Mouse (Mus musculus): Measurements from ENCODE around the gene Mast1. TPM values are rescaled to one million over a fixed set of nuclear protein-coding genes. Genes with fewer than 3 reads are reported as not detected.

Gene Mast1
- polyA plus RNA-seq, 1 experiment from 2014 or later = 31.6 TPM

DNA sequence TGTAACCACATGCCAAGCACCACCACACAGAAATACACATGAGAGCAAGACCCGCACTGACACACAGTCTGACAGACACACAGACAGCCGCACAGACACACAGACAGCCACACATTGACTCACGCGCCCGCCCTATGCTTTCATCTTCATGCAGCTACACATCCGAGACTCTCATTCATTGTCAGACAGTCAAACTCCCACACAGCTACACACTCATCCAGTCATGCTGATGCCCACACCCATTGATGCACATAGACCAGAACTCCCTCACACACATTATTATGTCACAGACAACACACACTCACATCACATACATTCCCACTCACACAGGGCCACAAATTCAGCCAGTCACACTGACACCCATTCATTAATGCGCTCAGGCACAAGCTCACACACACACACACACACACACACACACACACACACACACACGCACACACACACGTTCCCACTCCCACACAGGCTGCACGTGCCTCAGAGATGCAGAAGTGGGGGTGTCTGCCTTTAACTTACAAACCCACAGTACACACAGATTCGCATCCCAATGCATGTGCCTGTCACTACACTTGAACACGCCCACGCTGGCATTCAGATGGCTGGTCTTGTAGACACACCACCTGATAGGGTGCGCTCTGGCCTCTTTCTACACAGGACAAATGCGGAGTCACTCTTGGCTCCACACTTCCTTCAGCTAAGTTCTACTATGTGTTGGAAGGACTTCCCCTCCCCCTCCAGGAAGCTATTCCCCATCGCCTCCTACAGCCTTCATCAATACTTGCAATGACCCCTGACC, 3.2 kb downstream of the Mast1 start:
- Histone ChIP-seq H3K27me3 (peaks cover 30% of the 10 kb centered on the region), H3K9ac (no peak overlapping the region), H3K4me1 (peaks cover 41% of the 10 kb centered on the region), H3K27ac (no peak overlapping the region), H3K9me3 (replicated peaks) (no peaks in the 10 kb centered on the region), H3K36me3 (ENCODE audit: poor library complexity, severe bottlenecking) (peaks cover 13% of the 10 kb centered on the region), H3K4me3 (peak overlapping the region; percentile 74), H3K4me2 (peak overlapping the region; percentile 80)
- 86% methylated on average over 16 of the region's 16 CpGs for WGBS
- ATAC-seq = no peak

DNA sequence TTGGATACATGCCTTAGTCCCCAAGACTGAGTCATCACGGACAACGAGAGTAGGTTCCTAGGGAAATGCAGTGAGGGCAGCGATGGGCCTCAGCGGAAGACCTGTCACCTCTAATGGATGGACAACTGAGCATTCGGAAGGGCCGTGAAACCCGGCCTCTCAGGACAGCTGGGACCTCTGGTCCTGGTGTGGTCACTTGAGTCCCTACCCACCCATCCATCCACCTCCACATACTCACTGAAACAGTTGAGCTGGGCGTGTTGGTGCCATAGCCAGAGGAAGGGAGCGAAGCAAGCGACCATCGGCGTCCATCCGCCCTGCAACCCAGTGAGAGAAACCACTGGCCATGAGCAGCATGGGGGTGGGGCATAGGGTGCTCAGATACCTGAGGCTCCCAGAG, 6.6 kb downstream of the Mast1 start:
- Histone ChIP-seq H3K9ac (no peak overlapping the region), H3K27me3 (peaks cover 27% of the 10 kb centered on the region)
- WGBS = 91% methylated on average over 13 of the region's 13 CpGs

DNA sequence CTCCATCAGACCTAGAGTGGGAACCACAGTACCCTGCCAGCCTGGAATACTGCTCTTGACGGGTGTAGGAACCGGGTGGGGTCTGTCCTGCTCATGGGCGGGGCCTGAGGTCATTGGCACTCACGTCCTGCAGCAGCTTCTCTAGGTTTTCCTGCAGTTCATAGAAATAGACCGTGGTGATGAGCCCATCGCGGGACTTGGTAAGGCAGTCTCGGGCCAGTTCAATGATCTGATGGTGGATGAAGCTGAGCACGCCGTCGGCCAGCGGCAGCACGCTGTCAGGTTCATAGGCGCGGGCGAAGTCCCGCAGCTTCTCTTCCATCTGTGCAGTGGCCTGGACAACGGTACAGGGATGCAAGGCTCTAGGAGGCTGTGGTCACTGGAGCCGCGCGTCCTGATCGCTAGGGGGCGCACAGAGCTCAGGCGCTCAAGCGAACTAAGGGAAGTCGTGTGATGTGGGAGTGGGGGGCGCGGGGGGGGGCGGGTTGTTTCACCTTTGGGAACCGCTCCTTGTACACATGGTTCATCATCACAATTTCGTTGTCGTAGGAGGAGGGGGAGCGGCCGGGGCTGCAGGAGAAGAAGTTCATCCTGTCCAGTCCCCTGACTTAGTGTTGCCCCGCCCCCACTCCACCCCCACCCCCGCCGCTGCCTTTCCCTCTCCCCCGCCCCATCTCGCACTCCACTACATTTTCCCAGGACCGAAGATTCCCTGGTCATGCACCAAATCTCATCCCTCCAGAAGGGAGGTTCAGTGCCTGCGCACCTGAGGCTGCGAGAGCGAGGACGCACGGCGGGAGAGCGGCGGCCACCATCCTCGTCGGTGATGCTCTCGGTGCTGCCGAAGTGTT, 8.5 kb downstream of the Mast1 start:
- Histone ChIP-seq H3K9ac (peak overlapping the region; percentile 54), H3K4me2 (peak overlapping the region; percentile 66), H3K27ac (no peak overlapping the region), H3K4me3 (peak overlapping the region; percentile 39), H3K9me3 (replicated peaks) (no peaks in the 10 kb centered on the region), H3K36me3 (ENCODE audit: poor library complexity, severe bottlenecking) (peaks cover 52% of the 10 kb centered on the region), H3K27me3 (peaks cover 21% of the 10 kb centered on the region), H3K4me1 (peaks cover 16% of the 10 kb centered on the region)
- peak; percentile 79 for ATAC-seq
- 2% methylated on average over 44 of the region's 52 CpGs for WGBS

More for the DNA sequence above, 6.6 kb downstream of the Mast1 start:
- H3K36me3 ChIP-seq (ENCODE audit: poor library complexity, severe bottlenecking) = peaks cover 36% of the 10 kb centered on the region
- no peak overlapping the region for H3K4me2 ChIP-seq
- H3K4me1 ChIP-seq = peaks cover 36% of the 10 kb centered on the region
- H3K9me3 ChIP-seq (replicated peaks) = no peaks in the 10 kb centered on the region
- H3K4me3 ChIP-seq = no peak overlapping the region
- no peak overlapping the region for H3K27ac ChIP-seq
- ATAC-seq = no peak

DNA sequence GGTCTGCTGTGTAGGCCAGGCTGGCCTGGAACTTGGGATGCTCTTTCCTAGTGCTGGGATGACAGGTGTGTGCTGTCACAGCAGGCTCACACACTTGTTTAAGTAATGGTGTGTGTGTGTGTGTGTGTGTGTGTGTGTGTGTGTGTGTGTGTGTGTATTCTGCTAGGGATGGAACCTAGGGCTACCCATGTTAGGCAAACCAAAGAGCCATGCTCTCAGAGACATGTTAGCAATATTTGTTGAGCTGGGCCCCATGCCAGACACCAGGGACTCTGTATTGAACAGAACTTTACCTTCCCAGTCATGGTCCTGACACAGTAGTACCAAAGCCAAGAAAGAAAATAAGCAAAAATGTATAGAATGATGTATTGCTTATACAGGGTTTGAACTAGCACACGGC, 9.6 kb downstream of the Mast1 start:
- no peak for ATAC-seq
- H3K36me3 ChIP-seq (ENCODE audit: poor library complexity, severe bottlenecking) = peaks cover 59% of the 10 kb centered on the region
- no peaks in the 10 kb centered on the region for H3K9me3 ChIP-seq (replicated peaks)
- H3K27me3 ChIP-seq = peaks cover 21% of the 10 kb centered on the region
- no peak overlapping the region for H3K9ac ChIP-seq
- H3K4me2 ChIP-seq = no peak overlapping the region
- no peak overlapping the region for H3K27ac ChIP-seq
- WGBS = 78% methylated on average over 1 of the region's 1 CpGs
- peaks cover 15% of the 10 kb centered on the region for H3K4me1 ChIP-seq
- no peak overlapping the region for H3K4me3 ChIP-seq

DNA sequence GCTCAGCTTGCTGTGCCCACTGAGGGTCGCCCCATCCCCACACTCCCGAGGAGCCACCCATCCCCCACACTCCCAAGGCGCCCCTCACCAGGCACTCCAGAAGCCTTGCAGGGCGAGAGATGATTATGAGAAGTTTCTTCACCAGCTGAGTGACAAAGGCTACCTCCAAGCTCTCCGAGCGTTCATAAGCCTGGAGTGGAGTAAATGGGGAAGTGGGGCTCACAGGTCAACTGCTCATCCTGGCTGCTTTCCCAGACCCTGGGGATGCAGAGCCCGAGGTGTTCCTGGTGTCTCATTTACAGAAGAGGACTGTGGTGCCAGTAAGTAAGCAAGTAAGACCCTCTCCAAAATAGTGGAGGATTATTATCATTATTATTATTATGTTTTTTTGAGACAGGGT, 11.6 kb downstream of the Mast1 start:
- no peak for ATAC-seq
- H3K27me3 ChIP-seq = peaks cover 18% of the 10 kb centered on the region
- H3K9ac ChIP-seq = no peak overlapping the region
- H3K36me3 ChIP-seq (ENCODE audit: poor library complexity, severe bottlenecking) = peaks cover 72% of the 10 kb centered on the region
- H3K4me1 ChIP-seq = peaks cover 15% of the 10 kb centered on the region
- H3K9me3 ChIP-seq (replicated peaks) = no peaks in the 10 kb centered on the region
- no peak overlapping the region for H3K27ac ChIP-seq
- H3K4me3 ChIP-seq = no peak overlapping the region
- no peak overlapping the region for H3K4me2 ChIP-seq
- 80% methylated on average over 7 of the region's 7 CpGs for WGBS

DNA sequence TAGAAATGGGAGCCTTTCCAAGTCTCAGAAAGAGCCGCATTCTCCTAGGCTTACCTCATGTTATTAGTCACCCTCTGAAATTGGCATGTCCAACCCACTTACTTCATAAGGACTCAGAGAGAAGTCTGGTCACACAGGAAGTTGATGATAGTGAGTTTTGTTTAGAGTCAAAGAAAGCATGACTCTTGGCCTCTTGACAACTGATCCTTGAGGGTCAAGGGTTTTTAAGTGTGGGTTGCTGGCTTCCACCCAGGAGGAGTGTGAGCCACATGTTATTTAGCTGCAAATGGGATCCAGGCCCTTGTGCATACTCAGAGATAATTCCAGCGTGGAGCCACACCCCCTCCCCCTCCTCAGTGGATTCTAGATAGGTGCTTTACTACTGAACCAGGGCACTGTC, 15.6 kb downstream of the Mast1 start:
- Histone ChIP-seq H3K36me3 (ENCODE audit: poor library complexity, severe bottlenecking) (peaks cover 88% of the 10 kb centered on the region), H3K4me1 (no peaks in the 10 kb centered on the region), H3K4me2 (no peak overlapping the region), H3K27me3 (0 out of 2 replicates have a peak, but pooled peaks cover 4% of the 10 kb centered on the region), H3K4me3 (no peak overlapping the region), H3K9me3 (replicated peaks) (no peaks in the 10 kb centered on the region), H3K27ac (no peak overlapping the region), H3K9ac (no peak overlapping the region)
- no peak for ATAC-seq
- 94% methylated on average over 2 of the region's 2 CpGs for WGBS

DNA sequence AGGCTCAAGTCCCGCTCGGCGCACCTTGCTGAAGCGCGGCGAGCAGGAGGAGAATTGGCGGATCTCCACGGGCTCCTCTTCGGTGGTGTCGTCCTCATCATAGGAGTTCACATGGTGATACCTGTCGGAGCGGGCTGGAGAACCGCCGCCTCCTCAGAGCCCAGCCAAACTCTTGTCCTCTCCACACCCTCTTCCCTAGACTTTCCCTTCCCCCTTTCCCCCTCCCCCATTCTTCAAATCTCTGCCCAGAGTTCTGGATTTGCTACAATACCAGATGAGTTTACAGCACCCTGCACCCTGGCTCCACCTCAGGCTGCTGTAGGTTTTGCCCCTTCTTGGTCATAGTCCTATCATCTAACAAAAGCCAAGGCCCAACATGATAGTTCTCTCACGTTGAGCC, 18.5 kb downstream of the Mast1 start:
- ATAC-seq = no peak
- Histone ChIP-seq H3K9me3 (replicated peaks) (no peaks in the 10 kb centered on the region), H3K4me1 (no peaks in the 10 kb centered on the region), H3K9ac (no peak overlapping the region), H3K4me2 (no peak overlapping the region), H3K4me3 (no peak overlapping the region), H3K27ac (no peak overlapping the region), H3K27me3 (peaks cover 27% of the 10 kb centered on the region), H3K36me3 (ENCODE audit: poor library complexity, severe bottlenecking) (peaks cover 92% of the 10 kb centered on the region)
- 90% methylated on average over 15 of the region's 15 CpGs for WGBS

DNA sequence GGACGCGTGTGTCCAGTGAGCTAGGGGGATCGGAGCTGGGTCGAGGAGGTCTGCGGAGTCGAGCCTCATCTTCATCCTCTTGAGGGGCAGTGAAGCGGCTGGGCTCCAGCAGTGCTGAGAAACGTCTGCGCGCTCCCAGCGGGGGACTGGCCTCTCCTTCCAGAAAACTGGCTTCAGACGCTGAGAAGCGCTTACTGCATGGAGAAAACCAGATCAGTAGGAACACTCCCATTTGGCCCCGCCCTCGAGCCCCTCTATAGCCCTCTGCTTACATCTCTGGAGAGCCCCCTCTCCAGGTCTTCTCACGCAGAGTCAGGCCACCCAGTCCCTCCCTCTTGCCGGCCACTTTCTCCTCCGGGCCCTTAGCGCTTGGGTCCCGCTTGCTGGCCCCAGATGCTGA, 19.4 kb downstream of the Mast1 start:
- Histone ChIP-seq H3K4me1 (peaks cover 7% of the 10 kb centered on the region), H3K4me3 (no peak overlapping the region), H3K27me3 (peaks cover 34% of the 10 kb centered on the region), H3K9me3 (replicated peaks) (no peaks in the 10 kb centered on the region), H3K36me3 (ENCODE audit: poor library complexity, severe bottlenecking) (peaks cover 93% of the 10 kb centered on the region), H3K9ac (no peak overlapping the region), H3K4me2 (no peak overlapping the region), H3K27ac (no peak overlapping the region)
- WGBS = 33% methylated on average over 20 of the region's 20 CpGs
- no peak for ATAC-seq

DNA sequence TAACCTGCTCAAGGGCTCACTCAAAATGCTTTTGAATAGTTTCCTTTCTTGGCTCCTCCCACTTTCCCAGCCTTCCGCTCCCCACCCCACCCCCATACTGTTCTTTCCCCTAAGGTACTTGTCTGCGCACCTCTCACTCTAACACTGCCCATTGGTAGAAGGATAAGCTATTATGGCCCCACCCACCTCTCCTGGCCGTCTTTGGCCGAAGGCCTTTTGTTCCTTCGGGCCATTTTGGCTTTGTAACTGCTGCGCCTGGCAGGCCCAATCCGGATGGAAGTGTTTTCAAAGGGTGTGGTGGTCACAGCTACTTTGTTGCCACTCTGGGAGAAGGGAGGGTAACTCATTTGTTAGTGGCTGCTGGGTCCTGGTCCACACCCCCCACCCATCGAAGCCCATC, 21.9 kb downstream of the Mast1 start:
- Histone ChIP-seq H3K27ac (no peak overlapping the region), H3K27me3 (peaks cover 57% of the 10 kb centered on the region), H3K4me2 (no peak overlapping the region), H3K4me3 (no peak overlapping the region), H3K9me3 (replicated peaks) (no peaks in the 10 kb centered on the region), H3K9ac (no peak overlapping the region), H3K4me1 (peaks cover 10% of the 10 kb centered on the region), H3K36me3 (ENCODE audit: poor library complexity, severe bottlenecking) (peaks cover 94% of the 10 kb centered on the region)
- no peak for ATAC-seq
- WGBS = 88% methylated on average over 8 of the region's 8 CpGs

DNA sequence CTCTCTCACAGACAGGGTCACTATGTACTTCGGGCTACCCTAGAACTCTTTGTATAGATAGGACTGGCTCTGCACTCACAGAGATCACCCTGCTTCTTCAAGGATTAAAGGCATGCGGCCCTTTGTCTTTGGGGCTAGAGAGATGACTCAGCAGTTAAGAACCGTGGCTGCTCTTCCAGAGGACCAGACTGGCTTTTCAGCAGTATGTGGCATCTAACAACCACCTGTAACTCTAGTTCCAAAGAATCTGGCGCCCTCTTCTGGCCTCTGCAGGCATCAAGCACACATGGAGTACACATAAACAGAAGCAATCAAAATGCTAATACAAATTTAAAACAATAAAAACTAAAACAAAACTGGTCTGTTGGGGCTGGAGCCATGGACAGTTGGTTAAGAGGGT, 23.2 kb downstream of the Mast1 start:
- WGBS = 34% methylated on average over 4 of the region's 4 CpGs
- Histone ChIP-seq H3K9me3 (replicated peaks) (no peaks in the 10 kb centered on the region), H3K4me3 (no peak overlapping the region), H3K27me3 (peaks cover 62% of the 10 kb centered on the region), H3K9ac (no peak overlapping the region), H3K27ac (no peak overlapping the region), H3K36me3 (ENCODE audit: poor library complexity, severe bottlenecking) (peaks cover 91% of the 10 kb centered on the region), H3K4me1 (peaks cover 19% of the 10 kb centered on the region), H3K4me2 (no peak overlapping the region)
- ATAC-seq = no peak

DNA sequence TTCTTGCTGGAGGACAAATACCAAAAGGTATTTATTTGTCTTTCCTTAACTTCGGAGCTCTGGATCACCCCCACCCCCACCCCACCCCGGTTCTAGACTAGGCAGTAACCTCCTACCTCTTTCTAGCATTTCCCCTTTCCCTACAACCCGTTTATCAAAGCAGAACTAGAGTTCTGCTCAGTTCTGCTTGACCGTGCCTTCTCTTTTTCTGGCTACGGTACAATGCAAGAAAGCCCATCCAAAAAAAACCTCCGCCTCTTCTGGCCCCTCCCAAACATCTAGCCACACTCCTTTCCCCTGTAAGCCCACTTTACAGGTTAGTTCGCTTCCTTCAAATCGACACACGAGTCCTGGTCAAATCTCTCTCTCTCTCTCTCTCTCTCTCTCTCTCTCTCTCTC, 23.7 kb downstream of the Mast1 start:
- Histone ChIP-seq H3K27me3 (peaks cover 62% of the 10 kb centered on the region), H3K4me3 (peak overlapping the region; percentile 34)

DNA sequence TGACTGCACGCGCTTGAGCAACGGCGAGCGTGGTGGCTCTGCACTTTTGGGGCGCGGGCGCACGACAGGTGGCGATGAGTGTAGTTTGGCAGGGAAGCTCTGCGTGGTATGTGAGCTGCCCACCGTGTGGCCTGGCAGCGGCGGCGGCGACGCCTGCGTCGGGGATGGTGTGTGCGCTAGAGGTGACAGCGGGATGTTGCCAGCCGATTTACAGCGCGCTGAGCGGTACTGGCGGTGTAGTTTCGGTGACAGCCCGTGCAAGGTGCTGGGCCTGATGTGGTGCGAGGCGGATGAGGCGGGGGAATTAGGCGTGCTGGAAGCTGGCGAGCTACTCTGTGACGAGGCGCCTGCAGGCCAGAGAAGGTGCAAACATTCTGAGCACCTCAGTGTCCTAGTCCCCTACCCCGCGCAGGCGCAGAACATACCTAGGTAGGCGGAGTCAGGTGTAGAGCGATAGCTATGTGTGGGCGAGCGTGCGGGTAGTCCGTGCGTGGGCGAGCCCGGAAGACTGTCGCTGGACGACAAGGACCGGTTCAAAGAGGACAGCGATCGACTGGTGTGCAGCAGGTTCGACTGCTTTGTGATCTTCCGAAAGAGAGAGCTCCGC, 24.2 kb downstream of the Mast1 start:
- H3K9ac ChIP-seq = peak overlapping the region; percentile 45
- 3% methylated on average over 54 of the region's 55 CpGs for WGBS

More for the DNA sequence above, 23.7 kb downstream of the Mast1 start:
- WGBS = 12% methylated on average over 9 of the region's 9 CpGs
- peak overlapping the region; percentile 65 for H3K4me2 ChIP-seq
- peaks cover 87% of the 10 kb centered on the region for H3K36me3 ChIP-seq (ENCODE audit: poor library complexity, severe bottlenecking)
- peaks cover 23% of the 10 kb centered on the region for H3K4me1 ChIP-seq
- H3K27ac ChIP-seq = no peak overlapping the region
- H3K9ac ChIP-seq = peak overlapping the region; percentile 45
- no peak for ATAC-seq
- H3K9me3 ChIP-seq (replicated peaks) = no peaks in the 10 kb centered on the region

More for the DNA sequence above, 24.2 kb downstream of the Mast1 start:
- no peak overlapping the region for H3K27ac ChIP-seq
- no peaks in the 10 kb centered on the region for H3K9me3 ChIP-seq (replicated peaks)
- peak overlapping the region; percentile 34 for H3K4me3 ChIP-seq
- peaks cover 82% of the 10 kb centered on the region for H3K36me3 ChIP-seq (ENCODE audit: poor library complexity, severe bottlenecking)
- H3K4me2 ChIP-seq = peak overlapping the region; percentile 65
- peak; percentile 5; the same call in 1 of the 2 replicates for ATAC-seq
- peaks cover 23% of the 10 kb centered on the region for H3K4me1 ChIP-seq
- H3K27me3 ChIP-seq = peaks cover 60% of the 10 kb centered on the region

Data from forebrain, embryonic 13.5 days (tissue).